Mouse (Mus musculus) ZHBTc4 (cell line): ENCODE measurements around the gene Astl.
A peak's percentile ranks its signal among the peaks of the same experiment; 100 is the strongest.
"Not testable (repeated sequence)": the region's sequence is repeated elsewhere in the genome, so short reads cannot be mapped to it uniquely, and the experiment has no call there.

ENCODE experiments used
- DNase-seq: peaks from one replicate; pipeline ENCODE4 v3.0.0-alpha.2; 2011; ENCODE audit warnings: low read depth, low spot score

The Astl gene

GRCm38 (mm10) chr2:127338416-127338815 is at the start of gene Astl:
Gene Astl (plus strand): TSS chr2:127338639.
- DNase-seq, result no peak

- no peak for DNase-seq
These were observed 46.2 kb upstream of the Astl start for GRCm38 (mm10) chr2:127292250-127292649.

- DNase-seq, result no peak
These were observed 41.2 kb upstream of the Astl start for GRCm38 (mm10) chr2:127297001-127297805.

- DNase-seq, result no peak
These were observed 40.4 kb upstream of the Astl start for GRCm38 (mm10) chr2:127298056-127298455.

- DNase-seq, result peak; percentile 20
These were observed 37.7 kb upstream of the Astl start for GRCm38 (mm10) chr2:127300701-127301100.

GRCm38 (mm10) chr2:127301883-127302282 is 36.6 kb upstream of the Astl start:
- DNase-seq, result no peak

GRCm38 (mm10) chr2:127304192-127304591 is 34.2 kb upstream of the Astl start:
- not testable (repeated sequence) for DNase-seq

GRCm38 (mm10) chr2:127304609-127305210 is 33.7 kb upstream of the Astl start:
- no peak for DNase-seq

- DNase-seq, result no peak
These were observed 32.3 kb upstream of the Astl start for GRCm38 (mm10) chr2:127306123-127306522.

GRCm38 (mm10) chr2:127307179-127307578 is 31.3 kb upstream of the Astl start:
- DNase-seq, result peak; percentile 69

GRCm38 (mm10) chr2:127308660-127309059 is 29.8 kb upstream of the Astl start:
- DNase-seq, result peak; percentile 64

GRCm38 (mm10) chr2:127310246-127310645 is 28.2 kb upstream of the Astl start:
- DNase-seq, result no peak

GRCm38 (mm10) chr2:127310685-127311084 is 27.8 kb upstream of the Astl start:
- no peak for DNase-seq

- no peak for DNase-seq
These were observed 27.2 kb upstream of the Astl start for GRCm38 (mm10) chr2:127311193-127311592.

- no peak for DNase-seq
These were observed 25.6 kb upstream of the Astl start for GRCm38 (mm10) chr2:127312801-127313200.

- peak; percentile 27 for DNase-seq
These were observed 24.6 kb upstream of the Astl start for GRCm38 (mm10) chr2:127313878-127314277.

GRCm38 (mm10) chr2:127314467-127315154 is 23.8 kb upstream of the Astl start:
- DNase-seq, result no peak

- no peak for DNase-seq
These were observed 23.3 kb upstream of the Astl start for GRCm38 (mm10) chr2:127315155-127315470.

- DNase-seq, result no peak
These were observed 22.0 kb upstream of the Astl start for GRCm38 (mm10) chr2:127316431-127316830.

- no peak for DNase-seq
These were observed 20.3 kb upstream of the Astl start for GRCm38 (mm10) chr2:127318136-127318535.

GRCm38 (mm10) chr2:127319071-127319470 is 19.4 kb upstream of the Astl start:
- no peak for DNase-seq

GRCm38 (mm10) chr2:127322671-127323285 is 15.7 kb upstream of the Astl start:
- DNase-seq, result no peak
